Mouse (Mus musculus) splenic B cell, adult 2 months (primary cell): ENCODE measurements at regions not wholly inside any gene's neighbourhood (a gene's known extent, or its start where the extent isn't known, plus 50 kb on each side); places are given as distances from the start of the nearest gene placed in this dataset.

Experiments
- DNase-seq: peaks from one replicate; pipeline ENCODE4 v3.0.0-alpha.2; 2011; ENCODE audit warnings: low read depth, low spot score
- H3K27me3 ChIP-seq: 2 replicates; pipeline ENCODE4 v1.6.1; 2012; ENCODE audit warnings: mild to moderate bottlenecking, low read length, moderate library complexity, mixed read lengths; ENCODE audit not compliant: control insufficient read depth, poor library complexity, insufficient read depth, severe bottlenecking
- H3K36me3 ChIP-seq: 2 replicates; pipeline ENCODE4 v1.6.1; 2012; ENCODE audit warnings: mild to moderate bottlenecking, low read length, moderate library complexity, mixed read lengths; ENCODE audit not compliant: control insufficient read depth, poor library complexity, insufficient read depth, severe bottlenecking

GRCm38 (mm10) chr3:52651862-52652475, 365.1 kb downstream of the Cog6 start:
- DNase-seq = no peak
- H3K36me3 ChIP-seq = no peaks in the 10 kb centered on the region
- no peaks in the 10 kb centered on the region for H3K27me3 ChIP-seq

- DNase-seq = no peak
- H3K27me3 ChIP-seq = no peaks in the 10 kb centered on the region
- no peaks in the 10 kb centered on the region for H3K36me3 ChIP-seq
Measured at GRCm38 (mm10) chr3:52650071-52650470, 367.0 kb downstream of the Cog6 start.

GRCm38 (mm10) chr3:52648836-52649500, 368.1 kb downstream of the Cog6 start:
- no peaks in the 10 kb centered on the region for H3K36me3 ChIP-seq
- no peaks in the 10 kb centered on the region for H3K27me3 ChIP-seq
- DNase-seq = no peak

- Histone ChIP-seq H3K27me3 (no peaks in the 10 kb centered on the region), H3K36me3 (no peaks in the 10 kb centered on the region)
- no peak for DNase-seq
Measured at GRCm38 (mm10) chr3:52647900-52648299, 369.1 kb downstream of the Cog6 start.

- DNase-seq = no peak
- H3K27me3 ChIP-seq = no peaks in the 10 kb centered on the region
- H3K36me3 ChIP-seq = no peaks in the 10 kb centered on the region
Measured at GRCm38 (mm10) chr3:52647161-52647692, 369.8 kb downstream of the Cog6 start.

- H3K36me3 ChIP-seq = no peaks in the 10 kb centered on the region
- no peaks in the 10 kb centered on the region for H3K27me3 ChIP-seq
- no peak for DNase-seq
Measured at GRCm38 (mm10) chr3:52645156-52645555, 371.9 kb downstream of the Cog6 start.

- no peaks in the 10 kb centered on the region for H3K27me3 ChIP-seq
- no peak for DNase-seq
- H3K36me3 ChIP-seq = no peaks in the 10 kb centered on the region
Measured at GRCm38 (mm10) chr3:52644178-52645128, 372.6 kb downstream of the Cog6 start.

GRCm38 (mm10) chr3:52643796-52644177, 373.2 kb downstream of the Cog6 start:
- no peak for DNase-seq
- no peaks in the 10 kb centered on the region for H3K36me3 ChIP-seq
- H3K27me3 ChIP-seq = no peaks in the 10 kb centered on the region

GRCm38 (mm10) chr3:52643100-52643551, 373.9 kb downstream of the Cog6 start:
- Histone ChIP-seq H3K36me3 (no peaks in the 10 kb centered on the region), H3K27me3 (no peaks in the 10 kb centered on the region)
- DNase-seq = no peak

- H3K36me3 ChIP-seq = no peaks in the 10 kb centered on the region
Measured at GRCm38 (mm10) chr3:52641226-52642181, 373.4 kb downstream of the Foxo1 start.

GRCm38 (mm10) chr3:52640250-52641147, 372.4 kb downstream of the Foxo1 start:
- Histone ChIP-seq H3K27me3 (no peaks in the 10 kb centered on the region), H3K36me3 (no peaks in the 10 kb centered on the region)
- DNase-seq = no peak

More at GRCm38 (mm10) chr3:52641226-52642181, 373.4 kb downstream of the Foxo1 start:
- H3K27me3 ChIP-seq = no peaks in the 10 kb centered on the region
- DNase-seq = no peak

GRCm38 (mm10) chr3:52638816-52639215, 370.7 kb downstream of the Foxo1 start:
- DNase-seq = peak; percentile 95
- H3K36me3 ChIP-seq = no peaks in the 10 kb centered on the region
- H3K27me3 ChIP-seq = no peaks in the 10 kb centered on the region

GRCm38 (mm10) chr3:52634353-52634752, 366.2 kb downstream of the Foxo1 start:
- Histone ChIP-seq H3K27me3 (no peaks in the 10 kb centered on the region), H3K36me3 (no peaks in the 10 kb centered on the region)
- peak; percentile 94 for DNase-seq
